Mouse (Mus musculus): Measurements from ENCODE around the gene Hspe1.
"Not testable (repeated sequence)": the region's sequence is repeated elsewhere in the genome, so short reads cannot be mapped to it uniquely, and the experiment has no call there.

The Hspe1 gene

GRCm38 (mm10) chr1:55087932-55088610 is at the start of gene Hspe1, which contains the start of gene Hspd1:
Gene Hspe1, plus strand, starts transcription at chr1:55088132.
Gene Hspd1, minus strand, starts transcription at chr1:55088243.
- peak; percentile 100 for DNase-seq (ENCODE audit: low read depth)

- DNase-seq (ENCODE audit: low read depth), result no peak
These were observed 48.0 kb upstream of the Hspe1 start for GRCm38 (mm10) chr1:55039944-55040343.

- no peak for DNase-seq (ENCODE audit: low read depth)
These were observed 46.2 kb upstream of the Hspe1 start for GRCm38 (mm10) chr1:55041691-55042090.

- DNase-seq (ENCODE audit: low read depth), result peak; percentile 18
These were observed 45.7 kb upstream of the Hspe1 start for GRCm38 (mm10) chr1:55042246-55042645.

- DNase-seq (ENCODE audit: low read depth), result no peak
These were observed 44.8 kb upstream of the Hspe1 start for GRCm38 (mm10) chr1:55043164-55043563.

- DNase-seq (ENCODE audit: low read depth), result peak; percentile 75
These were observed 38.9 kb upstream of the Hspe1 start for GRCm38 (mm10) chr1:55048841-55049587.

- no peak for DNase-seq (ENCODE audit: low read depth)
These were observed 36.3 kb upstream of the Hspe1 start for GRCm38 (mm10) chr1:55051671-55052070.

- peak; percentile 100 for DNase-seq (ENCODE audit: low read depth)
These were observed 35.5 kb upstream of the Hspe1 start, which contains the start of gene Coq10b for GRCm38 (mm10) chr1:55052355-55052953. Gene Coq10b, plus strand, starts transcription at chr1:55052770.

- peak; percentile 90 for DNase-seq (ENCODE audit: low read depth)
These were observed 34.9 kb upstream of the Hspe1 start for GRCm38 (mm10) chr1:55053005-55053404.

GRCm38 (mm10) chr1:55053596-55053995 is 34.3 kb upstream of the Hspe1 start:
- no peak for DNase-seq (ENCODE audit: low read depth)

- no peak for DNase-seq (ENCODE audit: low read depth)
These were observed 32.4 kb upstream of the Hspe1 start for GRCm38 (mm10) chr1:55055322-55056115.

- DNase-seq (ENCODE audit: low read depth), result not testable (repeated sequence)
These were observed 29.5 kb upstream of the Hspe1 start for GRCm38 (mm10) chr1:55058383-55058782.

- DNase-seq (ENCODE audit: low read depth), result no peak
These were observed 26.8 kb upstream of the Hspe1 start for GRCm38 (mm10) chr1:55061099-55061498.

GRCm38 (mm10) chr1:55061772-55062171 is 26.2 kb upstream of the Hspe1 start:
- DNase-seq (ENCODE audit: low read depth), result no peak

- DNase-seq (ENCODE audit: low read depth), result not testable (repeated sequence)
These were observed 15.6 kb upstream of the Hspe1 start for GRCm38 (mm10) chr1:55072328-55072727.

GRCm38 (mm10) chr1:55074757-55075156 is 13.2 kb upstream of the Hspe1 start:
- DNase-seq (ENCODE audit: low read depth), result no peak

- no peak for DNase-seq (ENCODE audit: low read depth)
These were observed 12.1 kb upstream of the Hspe1 start for GRCm38 (mm10) chr1:55075652-55076394.

GRCm38 (mm10) chr1:55076395-55076743 is 11.6 kb upstream of the Hspe1 start:
- DNase-seq (ENCODE audit: low read depth), result no peak

- no peak for DNase-seq (ENCODE audit: low read depth)
These were observed 10.9 kb upstream of the Hspe1 start for GRCm38 (mm10) chr1:55076849-55077516.

GRCm38 (mm10) chr1:55079677-55080076 is 8.3 kb upstream of the Hspe1 start:
- no peak for DNase-seq (ENCODE audit: low read depth)

GRCm38 (mm10) chr1:55082106-55082505 is 5.8 kb upstream of the Hspe1 start:
- peak; percentile 51 for DNase-seq (ENCODE audit: low read depth)

Measured in NIH3T3 (cell line).